Mouse (Mus musculus) lung, postnatal 25 days (tissue): Measurements from ENCODE around the gene Slc50a1.

Experiments used
- DNase-seq: peaks from one replicate; pipeline ENCODE4 v3.0.0; 2022; ENCODE audit warnings: low spot score

The Slc50a1 gene

DNA sequence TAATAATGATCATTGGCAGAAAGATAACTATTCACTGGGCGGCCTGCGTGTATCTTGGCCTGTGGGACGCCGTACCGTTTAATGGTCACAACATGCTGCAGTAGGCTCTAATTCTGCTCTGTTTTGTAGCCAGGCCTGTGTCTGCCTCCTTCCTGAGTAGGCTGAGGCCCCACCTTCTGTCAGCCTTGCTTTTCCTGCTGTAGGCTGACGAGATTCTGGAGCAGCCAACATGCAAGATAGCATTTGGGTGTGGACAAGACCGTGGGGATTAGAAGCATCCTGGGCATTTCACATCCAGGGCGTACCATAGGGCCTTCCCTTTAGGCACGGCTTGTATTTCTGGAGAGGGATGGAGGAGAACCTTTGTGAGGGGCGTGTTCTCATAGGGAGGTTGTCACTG lies 8.0 kb downstream of the Slc50a1 start:
- DNase-seq: no peak

DNA sequence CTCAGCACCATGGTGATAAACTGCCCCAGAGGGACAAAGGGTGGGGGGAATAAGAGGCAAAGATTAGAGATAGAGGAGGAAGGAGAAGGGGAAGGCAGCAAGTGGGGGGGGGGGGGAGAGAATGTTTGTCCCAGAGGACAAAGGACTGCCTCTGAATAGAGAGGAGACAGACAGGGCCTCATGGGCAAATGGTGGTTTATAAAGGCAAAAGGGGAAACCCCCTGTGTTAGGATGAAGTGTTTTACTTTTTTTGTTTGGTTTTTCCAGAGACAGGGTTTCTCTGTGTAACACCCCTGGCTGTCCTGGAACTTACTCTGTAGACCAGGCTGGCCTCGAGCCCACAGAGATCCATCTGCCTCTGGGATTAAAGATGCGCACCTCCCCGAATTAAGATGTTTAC lies 10.2 kb downstream of the Slc50a1 start:
- DNase-seq: no peak

- DNase-seq: no peak
Measured at GRCm38 (mm10) chr3:89259076-89259475, 11.3 kb downstream of the Slc50a1 start, which contains the start of gene Dpm3. Gene Dpm3, plus strand, starts transcription at chr3:89259358.

DNA sequence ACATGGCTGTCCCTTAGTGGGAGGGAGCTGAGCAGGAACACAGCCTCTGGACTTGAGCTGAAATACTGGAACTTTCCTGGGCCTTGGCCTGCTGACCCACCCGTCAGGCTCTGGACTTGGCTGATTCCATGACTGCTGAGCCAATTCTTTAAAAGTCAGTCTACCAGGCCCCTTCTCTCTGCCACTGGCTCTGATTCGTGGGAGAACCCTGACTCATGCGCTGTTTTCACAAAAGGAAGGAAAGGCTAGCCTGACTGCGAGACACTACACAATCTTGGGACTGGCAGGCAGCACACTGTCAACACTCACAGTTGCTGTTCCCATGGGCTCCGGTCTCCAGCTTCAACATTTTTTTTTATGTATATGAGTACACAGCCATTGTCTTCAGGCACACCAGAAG lies 14.2 kb downstream of the Slc50a1 start:
- DNase-seq: no peak

GRCm38 (mm10) chr3:89254994-89255393 lies 15.4 kb downstream of the Slc50a1 start:
- DNase-seq: no peak

GRCm38 (mm10) chr3:89251365-89251895 lies 18.9 kb downstream of the Slc50a1 start:
- peak; percentile 87 for DNase-seq

- DNase-seq: peak; percentile 88
Measured at GRCm38 (mm10) chr3:89250435-89251040, 19.8 kb downstream of the Slc50a1 start.

DNA sequence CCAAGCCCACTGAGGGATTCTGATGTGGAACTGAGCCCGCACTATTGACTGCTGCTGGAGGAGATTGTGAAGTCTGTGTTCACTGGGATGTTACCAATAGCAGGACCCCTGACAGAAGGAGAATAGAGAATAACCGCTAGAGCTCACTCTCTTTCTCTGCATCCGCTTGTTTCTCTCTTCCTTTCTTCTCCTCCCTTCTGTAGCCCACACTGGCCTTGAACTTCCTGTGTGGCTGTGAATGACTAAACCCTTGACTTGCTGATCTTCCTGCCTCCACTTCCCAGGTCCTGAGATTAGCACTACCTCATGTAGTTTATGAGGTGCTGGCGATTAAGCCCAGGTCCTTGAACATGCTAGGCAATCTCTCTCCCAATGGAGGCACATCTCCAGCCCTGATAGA lies 22.9 kb downstream of the Slc50a1 start:
- DNase-seq: no peak

GRCm38 (mm10) chr3:89246261-89247100 lies 23.9 kb downstream of the Slc50a1 start, which contains the start of gene Trim46:
Gene Trim46, minus strand, starts transcription at chr3:89246309.
- DNase-seq: peak; percentile 92

DNA sequence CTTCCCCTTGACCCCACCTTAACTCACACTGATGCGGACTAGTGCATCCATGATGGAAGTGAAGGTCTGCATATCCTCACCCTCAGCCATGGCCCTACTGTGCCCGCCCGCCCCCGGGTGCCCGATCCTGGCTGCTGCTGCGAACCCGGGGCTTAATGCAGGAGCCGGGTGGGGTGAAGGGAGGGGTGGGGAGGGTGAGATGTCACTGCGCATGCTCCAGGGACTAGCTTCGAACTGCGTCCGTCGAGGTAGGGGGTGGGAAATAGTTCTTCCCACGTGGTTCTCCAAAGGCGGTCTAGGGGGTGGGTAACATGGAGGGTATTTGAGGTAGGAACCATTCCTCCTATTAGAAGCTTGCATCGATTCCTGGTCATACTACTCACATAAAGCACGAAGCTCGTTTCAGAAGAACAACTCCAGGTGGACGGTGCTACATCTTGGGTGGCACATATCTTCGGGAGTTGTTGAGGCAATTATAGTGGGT lies 24.6 kb downstream of the Slc50a1 start, which contains the start of gene Krtcap2:
Gene Krtcap2 (plus strand): TSS at position 279 of the 484 bp plus-strand sequence.
- DNase-seq: no peak

DNA sequence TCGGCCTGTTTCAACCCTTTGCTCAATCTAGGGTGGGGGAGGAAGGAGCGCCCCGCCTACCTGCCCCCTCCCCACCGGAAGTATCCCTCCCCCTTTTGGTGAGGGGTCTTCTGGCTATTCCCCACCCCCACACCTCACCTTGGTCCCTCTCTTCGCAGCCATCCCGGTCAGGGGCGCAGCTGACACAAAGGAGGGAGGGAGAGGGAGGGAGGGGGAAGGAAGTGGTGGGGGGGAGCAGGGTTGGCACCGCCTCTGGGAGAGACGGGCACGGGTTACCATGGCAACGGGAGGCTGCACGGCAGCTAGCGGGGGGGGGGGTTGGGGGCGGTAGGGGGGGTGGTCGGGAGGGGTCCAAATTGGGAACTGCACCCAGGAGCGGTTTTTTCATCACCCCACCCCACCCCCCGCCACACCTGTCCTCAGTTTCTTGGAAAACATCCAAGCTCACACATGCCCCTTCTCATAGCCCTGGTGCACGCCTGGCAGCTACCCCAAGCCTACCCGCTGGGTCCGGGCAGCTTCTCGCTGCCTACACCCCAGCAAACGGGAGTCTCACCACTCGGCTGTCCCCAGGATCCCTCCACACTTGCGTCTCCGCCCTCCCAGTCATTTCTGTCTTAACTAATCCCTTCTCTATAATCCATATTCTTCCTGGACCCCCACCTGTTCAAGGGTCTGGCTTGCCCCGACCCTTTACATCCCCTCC lies 25.2 kb downstream of the Slc50a1 start:
- no peak for DNase-seq

DNA sequence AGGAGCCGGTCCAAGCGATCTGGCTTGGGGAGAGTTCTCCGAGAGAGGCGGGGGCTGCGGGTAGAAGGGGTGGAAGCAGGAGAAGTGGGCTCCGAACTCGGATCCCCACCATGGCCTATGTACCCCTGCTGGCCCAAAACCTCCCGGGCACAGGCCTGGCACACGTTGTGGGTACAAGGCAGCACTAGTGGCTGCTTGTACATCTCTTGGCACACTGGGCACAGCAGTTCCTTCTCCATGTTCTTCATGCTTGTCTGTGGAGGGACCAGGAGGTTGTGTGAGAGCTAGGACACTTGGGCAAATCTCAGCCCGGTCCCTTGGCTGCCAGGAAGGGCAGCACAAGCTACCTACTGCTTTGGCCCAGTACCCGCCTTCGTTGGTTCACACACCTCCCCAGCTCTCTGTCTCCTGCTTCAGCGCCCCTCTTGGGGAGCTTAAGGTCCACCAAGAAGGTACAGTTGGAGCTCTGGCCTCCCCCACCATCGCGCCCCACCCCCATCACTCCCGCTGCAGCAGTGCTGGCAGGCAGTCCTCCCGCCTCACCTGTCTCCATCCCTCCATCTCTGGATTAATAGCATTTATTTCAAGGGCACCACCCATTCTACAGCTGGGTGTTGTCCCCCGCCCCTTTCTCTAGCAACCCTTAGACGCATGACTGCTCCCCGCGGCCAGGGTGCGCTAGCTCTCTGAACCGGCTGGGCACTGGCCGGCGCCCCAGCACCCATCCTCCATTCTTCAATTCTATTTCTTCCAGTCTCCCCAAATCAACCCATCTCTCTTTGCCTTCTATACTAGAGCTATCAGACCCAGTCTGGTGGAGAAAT lies 26.0 kb downstream of the Slc50a1 start:
- DNase-seq: no peak

DNA sequence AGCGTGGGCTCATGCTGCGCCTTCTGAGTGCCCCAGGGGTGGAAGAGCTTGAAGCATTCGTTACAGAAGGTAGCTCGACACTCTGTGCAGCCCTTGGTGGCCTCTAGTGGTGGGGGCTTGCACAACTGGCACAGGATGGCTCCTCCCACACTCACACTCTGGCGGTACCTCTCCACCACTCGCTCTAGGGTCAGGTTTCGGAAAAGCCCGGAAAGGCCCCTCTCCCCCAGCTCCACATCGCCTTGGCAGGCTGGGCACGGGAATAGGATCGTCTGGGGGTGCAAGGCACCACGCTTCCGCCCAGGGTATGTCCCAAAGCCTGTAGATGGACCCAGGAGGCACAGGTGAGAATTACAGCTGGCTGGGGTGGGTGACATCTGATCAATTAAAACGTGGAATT lies 26.8 kb downstream of the Slc50a1 start:
- DNase-seq: peak; percentile 83

DNA sequence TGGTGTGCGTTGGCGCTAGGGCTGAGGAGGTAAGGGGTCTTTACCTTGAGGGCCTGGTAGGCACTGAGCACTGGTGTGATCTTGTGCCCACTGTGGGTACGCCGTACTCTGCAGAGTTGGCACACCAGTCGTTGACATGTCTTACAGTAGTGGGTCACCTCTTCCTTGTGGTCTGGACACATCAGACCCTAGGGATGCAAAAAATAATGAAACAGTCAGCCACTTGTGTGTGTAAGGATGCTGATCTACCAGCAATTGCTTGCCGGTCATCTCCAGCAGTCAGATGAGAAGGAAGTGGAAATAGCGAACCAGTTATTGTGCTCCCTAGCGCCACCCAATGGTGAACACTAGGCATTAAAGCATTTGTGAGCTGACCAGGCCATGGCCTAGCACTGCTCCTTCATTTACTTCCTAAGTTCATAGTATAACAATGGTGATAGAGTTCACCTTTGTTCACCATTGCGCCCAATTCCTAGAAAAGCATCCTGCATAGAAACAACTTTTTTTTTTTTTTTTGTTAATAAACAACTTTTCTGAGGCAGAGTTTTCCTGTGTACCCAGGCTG lies 28.0 kb downstream of the Slc50a1 start:
- peak; percentile 79 for DNase-seq

GRCm38 (mm10) chr3:89238494-89238893 lies 31.9 kb downstream of the Slc50a1 start:
- DNase-seq: no peak

GRCm38 (mm10) chr3:89237682-89238081 lies 32.7 kb downstream of the Slc50a1 start:
- DNase-seq: no peak

- no peak for DNase-seq
Measured at GRCm38 (mm10) chr3:89236516-89236915, 33.9 kb downstream of the Slc50a1 start.

DNA sequence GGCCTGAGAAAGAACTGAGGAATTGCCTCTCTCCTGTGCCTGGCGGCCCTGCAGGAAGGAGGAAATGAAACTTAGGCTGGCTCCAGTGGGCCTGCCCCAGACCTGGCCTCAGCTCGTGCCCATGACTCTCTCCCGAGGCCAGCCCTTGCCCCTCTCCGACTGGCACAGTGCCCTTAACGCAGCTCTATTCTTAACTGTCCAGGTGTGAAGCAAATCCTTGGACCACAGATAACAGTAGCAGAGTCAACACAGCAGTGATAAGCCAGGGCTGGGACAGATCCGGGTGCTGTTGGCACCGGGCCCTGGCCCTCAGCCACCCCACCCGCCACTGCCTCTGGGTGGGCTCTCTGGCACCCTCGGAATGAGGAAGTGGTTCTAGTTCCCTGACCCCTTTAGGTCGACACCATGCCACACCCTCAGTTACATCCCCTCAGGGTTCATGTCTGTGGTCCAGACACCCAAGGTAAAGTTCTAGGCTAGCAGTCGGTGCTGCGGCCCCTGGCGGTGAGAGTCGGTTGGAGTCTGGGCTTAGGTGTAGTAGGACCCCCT lies 36.7 kb downstream of the Slc50a1 start:
- peak; percentile 53 for DNase-seq

DNA sequence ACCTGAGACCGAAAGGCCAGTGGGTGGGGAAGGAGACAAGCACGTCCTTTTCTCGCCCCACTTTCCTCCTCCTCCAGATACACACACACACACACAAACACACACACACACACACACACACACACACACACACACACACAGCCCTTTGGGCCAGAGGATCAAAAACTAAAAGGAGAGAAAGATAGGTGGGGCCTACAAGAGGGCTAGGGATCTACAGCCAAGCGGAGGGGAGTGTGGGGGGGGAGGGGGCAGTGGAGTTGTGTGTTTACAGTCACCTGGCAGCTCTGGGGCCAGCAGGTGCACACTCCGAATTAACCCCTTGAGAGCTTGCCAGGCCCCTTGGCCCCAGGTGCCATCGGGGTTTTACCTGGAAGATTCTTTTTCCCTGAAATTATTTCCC lies 37.8 kb downstream of the Slc50a1 start:
- peak; percentile 60 for DNase-seq

GRCm38 (mm10) chr3:89231772-89232275 lies 38.5 kb downstream of the Slc50a1 start:
- no peak for DNase-seq
